Mouse (Mus musculus): Measurements from ENCODE around the gene Eps8l2. TPM values are rescaled to one million over a fixed set of nuclear protein-coding genes. Genes with fewer than 3 reads are reported as not detected.

Eps8l2 gene
- polyA plus RNA-seq (2016; fragmentation: Nextera tagmentation; extraction: Ambion mirVana), result 0.86 and 1.4 TPM in 2 replicates

- H3K27ac ChIP-seq (replicated peaks), result no peak within 1 kb of the TSS
Observed at GRCm38 (mm10) chr7:141338576-141339131, at the start of gene Eps8l2. TSS of gene Eps8l2 (plus strand) at chr7:141338880.

GRCm38 (mm10) chr7:141291921-141292582, 46.6 kb upstream of the Eps8l2 start, which contains the start of gene Drd4:
TSS of gene Drd4 (plus strand) at chr7:141292006.
- Histone ChIP-seq H3K9ac (replicated peaks) (peak within 1 kb of the TSS; percentile 59), H3K27me3 (peaks cover 68% of the 10 kb centered on the region), H3K4me1 (peaks cover 30% of the 10 kb centered on the region), H3K4me3 (peak within 1 kb of the TSS; percentile 49), H3K36me3 (peaks cover 3% of the 10 kb centered on the region; the same call in 1 of the 2 replicates), H3K9me3 (no peaks in the 10 kb centered on the region), H3K27ac (replicated peaks) (no peak within 1 kb of the TSS), H3K4me2 (replicated peaks) (peak within 1 kb of the TSS; percentile 91)
- peak; percentile 80; the same call in 1 of the 2 replicates for ATAC-seq (ENCODE audit: low FRiP score, low read depth)
- 1% methylated on average over 46 of the region's 46 CpGs for WGBS

More at GRCm38 (mm10) chr7:141338576-141339131, at the start of gene Eps8l2:
- 4% methylated on average over 23 of the region's 23 CpGs for WGBS
- H3K36me3 ChIP-seq, result peaks cover 23% of the 10 kb centered on the region; the same call in 1 of the 2 replicates
- peaks cover 34% of the 10 kb centered on the region for H3K27me3 ChIP-seq
- peak; percentile 47; the same call in 1 of the 2 replicates for ATAC-seq (ENCODE audit: low FRiP score, low read depth)
- no peaks in the 10 kb centered on the region for H3K9me3 ChIP-seq
- H3K9ac ChIP-seq (replicated peaks), result peak within 1 kb of the TSS; percentile 37; the same call in 1 of the 2 replicates
- peaks cover 7% of the 10 kb centered on the region for H3K4me1 ChIP-seq
- H3K4me3 ChIP-seq, result peak within 1 kb of the TSS; percentile 19; the same call in 1 of the 2 replicates
- peak within 1 kb of the TSS; percentile 40 for H3K4me2 ChIP-seq (replicated peaks)

GRCm38 (mm10) chr7:141292583-141293388, 45.9 kb upstream of the Eps8l2 start:
- peaks cover 68% of the 10 kb centered on the region for H3K27me3 ChIP-seq
- peak overlapping the region; percentile 49 for H3K4me3 ChIP-seq
- peaks cover 30% of the 10 kb centered on the region for H3K4me1 ChIP-seq
- peaks cover 9% of the 10 kb centered on the region; the same call in 1 of the 2 replicates for H3K36me3 ChIP-seq
- H3K9ac ChIP-seq (replicated peaks), result peak overlapping the region; percentile 59
- WGBS, result 19% methylated on average over 15 of the region's 15 CpGs
- H3K4me2 ChIP-seq (replicated peaks), result peak overlapping the region; percentile 91
- no peaks in the 10 kb centered on the region for H3K9me3 ChIP-seq
- H3K27ac ChIP-seq (replicated peaks), result no peak overlapping the region
- ATAC-seq (ENCODE audit: low FRiP score, low read depth), result no peak

- Histone ChIP-seq H3K36me3 (peaks cover 12% of the 10 kb centered on the region), H3K27ac (replicated peaks) (no peak overlapping the region), H3K9ac (replicated peaks) (peak overlapping the region; percentile 44; the same call in 1 of the 2 replicates), H3K9me3 (no peaks in the 10 kb centered on the region), H3K4me2 (replicated peaks) (peak overlapping the region; percentile 48), H3K4me1 (peaks cover 30% of the 10 kb centered on the region), H3K27me3 (peaks cover 68% of the 10 kb centered on the region), H3K4me3 (peak overlapping the region; percentile 34)
- 0 out of 2 replicates have a peak, but pooled peaks have one; percentile 25 for ATAC-seq (ENCODE audit: low FRiP score, low read depth)
- WGBS, result 1% methylated on average over 53 of the region's 53 CpGs
Observed at GRCm38 (mm10) chr7:141293852-141294471, 44.7 kb upstream of the Eps8l2 start.

GRCm38 (mm10) chr7:141294479-141294878, 44.2 kb upstream of the Eps8l2 start:
- peaks cover 17% of the 10 kb centered on the region for H3K36me3 ChIP-seq
- peaks cover 30% of the 10 kb centered on the region for H3K4me1 ChIP-seq
- no peak for ATAC-seq (ENCODE audit: low FRiP score, low read depth)
- peak overlapping the region; percentile 34 for H3K4me3 ChIP-seq
- H3K4me2 ChIP-seq (replicated peaks), result peak overlapping the region; percentile 48
- no peak overlapping the region for H3K27ac ChIP-seq (replicated peaks)
- 8% methylated on average over 19 of the region's 22 CpGs for WGBS
- 0 out of 2 replicates have a peak overlapping the region, but pooled peaks have one; percentile 44 for H3K9ac ChIP-seq (replicated peaks)
- peaks cover 68% of the 10 kb centered on the region for H3K27me3 ChIP-seq
- H3K9me3 ChIP-seq, result no peaks in the 10 kb centered on the region

GRCm38 (mm10) chr7:141297926-141298650, 40.6 kb upstream of the Eps8l2 start:
- peaks cover 35% of the 10 kb centered on the region for H3K27me3 ChIP-seq
- H3K36me3 ChIP-seq, result peaks cover 53% of the 10 kb centered on the region
- H3K4me2 ChIP-seq (replicated peaks), result no peak overlapping the region
- H3K9me3 ChIP-seq, result no peaks in the 10 kb centered on the region
- no peak overlapping the region for H3K9ac ChIP-seq (replicated peaks)
- H3K4me1 ChIP-seq, result peaks cover 17% of the 10 kb centered on the region
- no peak overlapping the region for H3K27ac ChIP-seq (replicated peaks)
- no peak for ATAC-seq (ENCODE audit: low FRiP score, low read depth)
- 85% methylated on average over 3 of the region's 3 CpGs for WGBS
- H3K4me3 ChIP-seq, result no peak overlapping the region

GRCm38 (mm10) chr7:141299175-141299574, 39.5 kb upstream of the Eps8l2 start:
- Histone ChIP-seq H3K9ac (replicated peaks) (no peak overlapping the region), H3K27me3 (peaks cover 24% of the 10 kb centered on the region), H3K9me3 (no peaks in the 10 kb centered on the region), H3K4me2 (replicated peaks) (no peak overlapping the region), H3K27ac (replicated peaks) (no peak overlapping the region), H3K36me3 (peaks cover 63% of the 10 kb centered on the region), H3K4me3 (no peak overlapping the region), H3K4me1 (peaks cover 6% of the 10 kb centered on the region)
- ATAC-seq (ENCODE audit: low FRiP score, low read depth), result no peak
- WGBS, result 96% methylated on average over 8 of the region's 8 CpGs

- H3K4me3 ChIP-seq, result no peak overlapping the region
- 0 out of 2 replicates have a peak, but pooled peaks cover 2% of the 10 kb centered on the region for H3K27me3 ChIP-seq
- no peaks in the 10 kb centered on the region for H3K4me1 ChIP-seq
- H3K36me3 ChIP-seq, result peaks cover 85% of the 10 kb centered on the region
- no peak overlapping the region for H3K9ac ChIP-seq (replicated peaks)
- 97% methylated on average over 9 of the region's 9 CpGs for WGBS
- H3K4me2 ChIP-seq (replicated peaks), result no peak overlapping the region
- no peaks in the 10 kb centered on the region for H3K9me3 ChIP-seq
- ATAC-seq (ENCODE audit: low FRiP score, low read depth), result no peak
- H3K27ac ChIP-seq (replicated peaks), result no peak overlapping the region
Observed at GRCm38 (mm10) chr7:141301386-141301785, 37.3 kb upstream of the Eps8l2 start.

- H3K4me3 ChIP-seq, result no peak overlapping the region
- peaks cover 90% of the 10 kb centered on the region for H3K36me3 ChIP-seq
- no peaks in the 10 kb centered on the region for H3K4me1 ChIP-seq
- no peaks in the 10 kb centered on the region for H3K27me3 ChIP-seq
- no peak overlapping the region for H3K27ac ChIP-seq (replicated peaks)
- no peak overlapping the region for H3K9ac ChIP-seq (replicated peaks)
- H3K9me3 ChIP-seq, result no peaks in the 10 kb centered on the region
- no peak for ATAC-seq (ENCODE audit: low FRiP score, low read depth)
- 71% methylated on average over 1 of the region's 1 CpGs for WGBS
- no peak overlapping the region for H3K4me2 ChIP-seq (replicated peaks)
Observed at GRCm38 (mm10) chr7:141302702-141303268, 35.9 kb upstream of the Eps8l2 start.

GRCm38 (mm10) chr7:141304537-141304936, 34.1 kb upstream of the Eps8l2 start:
- Histone ChIP-seq H3K4me2 (replicated peaks) (no peak overlapping the region), H3K36me3 (peaks cover 98% of the 10 kb centered on the region), H3K9ac (replicated peaks) (no peak overlapping the region), H3K27me3 (no peaks in the 10 kb centered on the region), H3K4me3 (no peak overlapping the region), H3K4me1 (no peaks in the 10 kb centered on the region), H3K9me3 (no peaks in the 10 kb centered on the region), H3K27ac (replicated peaks) (no peak overlapping the region)
- 84% methylated on average over 4 of the region's 4 CpGs for WGBS
- no peak for ATAC-seq (ENCODE audit: low FRiP score, low read depth)

Measured in midbrain, embryonic 12.5 days (tissue).